Mouse (Mus musculus): Measurements from ENCODE around the gene Polrmt.

DNA sequence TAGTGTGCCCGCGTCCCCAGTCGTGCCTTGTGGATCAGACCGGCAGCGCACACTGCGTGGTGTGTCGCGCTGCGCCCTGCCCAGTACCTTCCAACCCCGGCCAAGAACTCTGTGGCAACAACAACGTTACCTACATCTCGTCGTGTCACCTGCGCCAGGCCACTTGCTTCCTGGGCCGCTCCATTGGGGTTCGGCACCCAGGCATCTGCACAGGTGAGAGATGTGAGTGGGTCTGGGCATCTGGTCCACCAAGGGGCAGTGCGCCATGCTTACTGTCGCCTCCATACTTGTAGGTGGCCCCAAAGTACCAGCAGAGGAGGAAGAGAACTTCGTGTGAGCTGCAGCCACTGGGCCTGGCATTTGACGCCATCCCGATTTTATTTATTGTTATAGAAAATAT is 34.8 kb upstream of the Polrmt start:
- no peak for TF ChIP-seq MAFK (IDR thresholded peaks at IDR 0.05; ENCODE audit: insufficient read depth, low read depth, low read length)
- no peak for TF ChIP-seq ZNF384 (IDR thresholded peaks at IDR 0.05; ENCODE audit: low read depth, low read length)
- TF ChIP-seq ZC3H11A (IDR thresholded peaks at IDR 0.05; ENCODE audit: borderline replicate concordance, low read depth, low read length): no peak
- TF ChIP-seq HCFC1 (IDR thresholded peaks at IDR 0.05; ENCODE audit: borderline replicate concordance, insufficient read depth, low read length): no peak
